Mouse (Mus musculus): Measurements from ENCODE around the gene Gm42372.

The Gm42372 gene

GRCm38 (mm10) chr7:16982859-16983568 is at the start of gene Gm42372:
Gene Gm42372, plus strand, starts transcription at chr7:16983086.
- TF ChIP-seq GATA4 (IDR thresholded peaks at IDR 0.05; ENCODE audit: insufficient replicate concordance, low read length) = no peak

- no peak for TF ChIP-seq GATA4 (IDR thresholded peaks at IDR 0.05; ENCODE audit: insufficient replicate concordance, low read length)
Observed at GRCm38 (mm10) chr7:16937312-16937711, 45.6 kb upstream of the Gm42372 start.

GRCm38 (mm10) chr7:16938117-16938791 is 44.6 kb upstream of the Gm42372 start:
- TF ChIP-seq GATA4 (IDR thresholded peaks at IDR 0.05; ENCODE audit: insufficient replicate concordance, low read length) = no peak

GRCm38 (mm10) chr7:16940292-16940691 is 42.6 kb upstream of the Gm42372 start:
- TF ChIP-seq GATA4 (IDR thresholded peaks at IDR 0.05; ENCODE audit: insufficient replicate concordance, low read length) = no peak

GRCm38 (mm10) chr7:16942861-16943260 is 40.0 kb upstream of the Gm42372 start:
- no peak for TF ChIP-seq GATA4 (IDR thresholded peaks at IDR 0.05; ENCODE audit: insufficient replicate concordance, low read length)

- TF ChIP-seq GATA4 (IDR thresholded peaks at IDR 0.05; ENCODE audit: insufficient replicate concordance, low read length) = no peak
Observed at GRCm38 (mm10) chr7:16944061-16944807, 38.7 kb upstream of the Gm42372 start, which contains the start of gene Pnmal2. Gene Pnmal2, plus strand, starts transcription at chr7:16944682.

- no peak for TF ChIP-seq GATA4 (IDR thresholded peaks at IDR 0.05; ENCODE audit: insufficient replicate concordance, low read length)
Observed at GRCm38 (mm10) chr7:16944808-16945315, 38.0 kb upstream of the Gm42372 start.

- no peak for TF ChIP-seq GATA4 (IDR thresholded peaks at IDR 0.05; ENCODE audit: insufficient replicate concordance, low read length)
Observed at GRCm38 (mm10) chr7:16945419-16945818, 37.5 kb upstream of the Gm42372 start.

- TF ChIP-seq GATA4 (IDR thresholded peaks at IDR 0.05; ENCODE audit: insufficient replicate concordance, low read length) = no peak
Observed at GRCm38 (mm10) chr7:16946441-16947348, 36.2 kb upstream of the Gm42372 start.

- no peak for TF ChIP-seq GATA4 (IDR thresholded peaks at IDR 0.05; ENCODE audit: insufficient replicate concordance, low read length)
Observed at GRCm38 (mm10) chr7:16947349-16947895, 35.5 kb upstream of the Gm42372 start.

GRCm38 (mm10) chr7:16947959-16948361 is 34.9 kb upstream of the Gm42372 start:
- TF ChIP-seq GATA4 (IDR thresholded peaks at IDR 0.05; ENCODE audit: insufficient replicate concordance, low read length) = no peak

GRCm38 (mm10) chr7:16948923-16949458 is 33.9 kb upstream of the Gm42372 start:
- no peak for TF ChIP-seq GATA4 (IDR thresholded peaks at IDR 0.05; ENCODE audit: insufficient replicate concordance, low read length)

- TF ChIP-seq GATA4 (IDR thresholded peaks at IDR 0.05; ENCODE audit: insufficient replicate concordance, low read length) = no peak
Observed at GRCm38 (mm10) chr7:16949908-16950841, 32.7 kb upstream of the Gm42372 start.

All from liver, adult (tissue).